Mouse (Mus musculus) stomach, postnatal 0 days (tissue): ENCODE data around the gene Gbf1.

ENCODE experiments used
- CTCF ChIP-seq: IDR thresholded peaks from 2 replicates; pipeline ENCODE4 v1.5.1; 2016; ENCODE audit warnings: antibody characterized with exemption, low read depth, mild to moderate bottlenecking, moderate library complexity
- EP300 ChIP-seq: optimal IDR thresholded peaks from 2 replicates; pipeline ENCODE3; 2016; ENCODE audit warnings: antibody characterized with exemption

DNA sequence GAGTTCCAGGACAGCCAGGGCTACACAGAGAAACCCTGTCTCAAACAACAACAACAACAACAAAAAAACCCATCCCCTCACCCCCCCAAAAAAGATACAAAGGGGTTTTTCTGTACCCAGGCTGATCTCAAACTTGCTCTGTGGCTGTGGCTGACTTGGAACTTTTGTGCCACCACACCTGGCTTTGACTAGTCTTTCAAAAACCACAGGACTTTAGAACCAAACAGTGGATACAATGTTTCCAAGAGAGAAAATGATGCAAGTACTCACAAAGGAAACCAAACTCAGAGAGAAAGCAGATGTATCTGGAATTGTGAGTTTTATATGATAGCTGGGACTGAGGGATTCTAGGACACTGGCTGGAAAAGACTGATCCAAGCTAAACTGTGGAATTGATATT lies 27.7 kb upstream of the Gbf1 start:
- TF ChIP-seq CTCF (no peak), EP300 (no peak)
